Mouse (Mus musculus): Measurements from ENCODE around the gene Cd5.

Gene Cd5

GRCm38 (mm10) chr19:10757526-10757925 is 18.7 kb upstream of the Cd5 start:
- no peak for DNase-seq

- DNase-seq, result no peak
Observed at GRCm38 (mm10) chr19:10757125-10757524, 18.3 kb upstream of the Cd5 start.

GRCm38 (mm10) chr19:10752646-10753045 is 13.8 kb upstream of the Cd5 start:
- DNase-seq, result no peak

- no peak for DNase-seq
Observed at GRCm38 (mm10) chr19:10752106-10752505, 13.3 kb upstream of the Cd5 start.

DNA sequence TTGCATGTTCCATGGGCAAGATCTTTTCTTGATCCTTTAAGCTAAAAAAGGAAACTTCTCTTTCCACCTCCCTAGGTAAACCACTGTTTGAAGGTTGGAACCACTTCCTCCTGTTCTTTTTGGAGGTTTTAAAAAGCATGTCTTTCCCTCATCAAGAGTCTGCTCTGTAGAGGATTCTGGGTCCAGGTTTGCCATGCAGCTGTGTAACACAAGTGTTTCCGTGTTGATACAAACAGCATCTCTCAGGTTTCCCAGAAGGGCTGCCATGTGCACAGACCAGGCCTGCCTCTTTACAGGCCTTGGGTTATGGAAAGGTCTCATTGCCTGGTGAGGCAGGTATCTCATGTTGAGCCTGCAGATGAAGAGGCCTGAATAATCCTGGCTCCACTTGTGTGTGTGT is 12.8 kb upstream of the Cd5 start:
- DNase-seq, result no peak

DNA sequence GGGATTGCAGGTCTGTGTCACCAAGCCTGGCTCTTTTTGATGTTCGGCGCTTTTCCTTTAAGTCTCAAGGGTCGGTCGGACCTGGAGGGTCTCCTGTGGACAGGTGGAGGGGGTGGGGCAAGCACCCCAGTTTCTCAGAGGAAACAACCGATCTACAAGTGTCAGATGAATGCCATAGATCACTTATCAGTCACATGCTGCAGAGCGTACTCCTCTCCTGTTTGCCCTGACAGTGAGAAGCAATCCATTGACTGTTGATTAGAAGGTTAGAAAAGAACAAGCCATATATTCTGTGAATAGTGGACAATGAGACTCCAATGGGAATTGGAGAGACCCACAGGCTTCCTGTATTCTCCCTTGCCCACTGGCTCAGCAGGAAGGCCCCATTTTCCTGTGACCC is 11.4 kb upstream of the Cd5 start:
- DNase-seq, result no peak

DNA sequence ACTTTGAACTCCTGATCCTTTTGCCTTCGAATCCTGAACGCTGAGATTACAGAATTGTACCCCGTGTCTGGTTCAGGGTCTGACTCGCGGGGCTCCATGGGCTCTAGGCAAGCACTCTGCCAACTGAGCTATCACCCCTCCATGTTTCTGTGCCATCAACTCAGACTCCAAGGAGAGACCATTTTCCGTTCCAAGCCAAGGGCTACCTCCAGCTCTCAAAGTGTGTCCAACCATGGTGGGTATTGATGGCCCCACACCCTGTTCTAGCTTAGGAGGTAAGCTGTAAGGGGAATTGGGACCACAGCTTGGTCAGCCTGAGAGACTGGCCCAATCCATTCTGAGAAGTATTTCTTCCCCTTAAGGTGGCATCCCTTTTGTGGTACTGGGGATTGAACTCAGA is 10.5 kb upstream of the Cd5 start:
- DNase-seq, result no peak

DNA sequence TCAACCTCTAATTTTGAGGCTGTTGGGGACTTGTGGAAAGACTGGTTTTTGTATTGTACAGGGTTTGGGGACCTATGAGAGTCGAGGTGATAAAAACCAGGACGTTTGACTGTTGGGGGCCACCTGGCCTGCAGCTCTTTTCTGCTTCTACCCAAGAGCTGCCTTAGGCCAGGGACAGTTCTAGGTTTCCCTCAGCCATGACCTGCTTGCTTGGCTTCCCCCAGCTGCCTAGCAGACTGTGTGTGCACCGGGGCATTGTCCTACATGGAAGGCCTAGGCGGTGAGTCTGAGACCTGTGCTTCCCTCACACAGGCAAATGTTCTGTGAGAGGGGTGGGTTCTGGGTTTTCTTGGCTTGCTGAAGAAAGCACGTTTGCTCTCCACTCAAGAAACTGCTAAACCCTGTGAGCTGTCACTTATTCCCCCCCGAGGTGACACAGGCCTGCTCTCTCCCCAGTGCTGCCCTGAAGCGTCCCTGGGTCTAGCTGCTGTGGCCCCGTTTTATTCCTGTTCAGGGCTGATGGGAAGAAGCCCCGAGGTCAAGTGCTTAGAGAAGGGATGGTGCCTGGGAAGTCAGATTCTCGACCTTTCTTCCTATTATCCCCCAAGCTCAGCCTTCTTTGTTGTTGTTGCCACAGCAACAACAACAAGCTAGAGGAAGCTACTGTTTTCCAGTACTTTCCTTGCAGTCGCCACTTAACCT is 9.8 kb upstream of the Cd5 start:
- DNase-seq, result no peak

DNA sequence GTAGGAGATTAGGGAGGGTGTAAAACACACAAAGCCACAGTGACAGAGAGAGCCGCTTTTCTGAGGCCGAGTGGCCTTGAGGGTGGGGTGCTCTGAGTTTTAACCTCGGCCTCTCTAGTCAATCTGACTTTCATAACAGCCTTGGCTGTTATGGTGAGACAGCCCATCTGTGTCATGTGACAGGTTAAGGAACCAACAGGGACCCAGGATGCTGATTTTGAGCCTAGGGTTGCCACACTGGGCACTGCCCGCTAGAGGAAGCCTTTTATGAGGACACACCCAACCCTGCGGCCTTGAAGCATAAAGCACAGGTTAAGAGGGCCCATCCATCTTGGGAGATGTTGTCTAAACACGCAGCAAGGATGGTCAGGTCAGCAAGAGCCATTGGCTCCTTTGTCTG is 8.9 kb upstream of the Cd5 start:
- no peak for DNase-seq

DNA sequence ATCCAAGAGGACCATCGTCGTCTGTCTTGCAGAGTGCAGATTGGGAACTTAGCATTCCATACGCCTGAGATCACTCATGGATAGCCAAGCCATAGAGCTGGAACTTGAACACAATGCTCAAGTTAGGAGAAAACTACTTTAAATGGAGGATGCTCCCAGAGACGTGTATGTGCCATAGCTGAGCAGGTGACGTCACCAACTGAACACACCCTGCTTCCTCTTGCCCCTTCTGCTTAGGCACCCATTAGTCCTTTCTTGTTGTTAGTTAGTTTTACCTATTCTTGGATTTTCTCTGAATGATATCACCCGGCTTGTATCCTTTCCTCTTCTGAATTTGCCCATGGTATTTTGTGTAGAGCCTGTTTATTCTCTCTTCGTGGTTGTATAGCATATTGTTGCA is 8.4 kb upstream of the Cd5 start:
- DNase-seq, result no peak

GRCm38 (mm10) chr19:10742565-10742964 is 3.8 kb upstream of the Cd5 start:
- DNase-seq, result no peak

DNA sequence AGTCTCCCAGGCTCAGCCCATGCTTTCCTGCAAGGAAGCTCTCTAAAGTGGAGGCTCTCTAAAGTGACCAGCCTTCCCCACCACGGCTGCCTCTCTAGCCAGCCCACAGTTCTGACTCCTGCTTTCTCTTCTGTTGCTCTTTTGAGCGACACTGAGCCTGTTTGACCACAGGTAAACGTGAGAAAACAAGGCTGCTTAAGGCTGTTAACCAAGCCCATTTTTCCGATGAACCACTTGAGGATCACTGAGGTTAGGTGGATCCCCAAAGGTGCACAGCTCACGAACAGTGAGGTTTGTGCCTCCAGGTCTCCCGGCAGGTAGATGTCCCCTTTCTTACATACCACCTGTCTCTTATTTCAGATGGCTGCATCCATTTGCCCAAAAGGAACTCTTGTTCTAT is 3.3 kb upstream of the Cd5 start:
- no peak for DNase-seq

- no peak for DNase-seq
Observed at GRCm38 (mm10) chr19:10740641-10741440, 2.0 kb upstream of the Cd5 start.

DNA sequence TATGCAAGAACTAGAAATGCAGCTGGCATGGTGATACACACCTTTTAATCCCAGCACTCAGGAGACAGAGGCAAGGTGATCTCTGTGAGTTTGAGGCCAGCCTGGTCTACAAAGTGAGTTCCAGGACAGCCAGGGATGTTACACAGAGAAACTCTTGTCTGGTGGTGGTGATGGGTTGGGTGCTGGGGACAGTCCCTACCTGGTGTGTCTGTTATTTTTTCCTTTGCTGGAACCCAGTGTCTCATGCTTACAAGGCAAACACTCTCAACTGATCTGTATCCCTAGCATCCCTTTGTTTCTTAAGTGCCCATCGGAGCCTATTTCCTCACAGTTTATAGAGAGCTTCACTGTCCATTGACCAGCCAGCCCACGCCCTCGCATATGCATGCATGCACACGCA is 1.1 kb upstream of the Cd5 start:
- DNase-seq, result no peak

DNA sequence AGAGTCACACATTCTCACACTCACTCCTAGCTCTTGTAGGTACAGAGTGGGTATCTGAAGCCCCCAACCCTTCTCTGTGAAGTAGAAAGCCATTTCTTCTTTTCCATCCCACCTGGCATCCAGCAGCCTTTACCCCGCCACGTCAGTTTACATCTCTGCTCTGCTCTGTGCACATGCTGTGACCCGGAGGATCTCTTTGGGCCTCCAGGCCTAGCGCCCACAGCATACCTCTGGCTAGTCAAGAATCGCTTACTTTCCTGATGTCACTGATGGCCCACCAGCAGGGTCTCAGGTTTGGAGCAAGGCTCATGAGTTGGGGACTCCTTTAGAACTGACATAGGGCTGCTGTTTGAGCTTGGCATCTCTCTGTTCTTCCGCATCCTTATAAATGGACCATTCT is 764 bp downstream of the Cd5 start:
- DNase-seq, result no peak

GRCm38 (mm10) chr19:10735861-10736260 is 2.9 kb downstream of the Cd5 start:
- no peak for DNase-seq

- no peak for DNase-seq
Observed at GRCm38 (mm10) chr19:10735061-10735460, 3.7 kb downstream of the Cd5 start.

DNA sequence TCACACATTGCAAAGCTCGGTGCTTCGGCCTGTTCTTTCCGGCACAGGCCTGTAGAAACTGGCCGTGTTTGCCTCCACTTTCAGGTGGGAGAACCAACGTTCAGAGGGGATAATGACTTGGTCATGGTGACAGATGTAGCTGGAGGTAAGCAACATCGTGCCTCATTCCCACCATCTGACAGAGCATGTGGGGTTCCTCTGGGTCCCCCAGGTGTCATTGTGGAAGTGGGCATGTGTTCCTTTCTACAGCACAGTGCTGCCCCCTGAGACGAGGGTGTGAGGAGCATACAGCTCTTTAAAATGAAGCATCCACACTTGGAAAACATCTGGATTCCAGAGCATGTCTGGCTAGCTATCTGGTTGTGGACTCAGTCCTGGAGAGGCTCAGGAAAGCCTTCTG is 4.2 kb downstream of the Cd5 start:
- DNase-seq, result no peak

- no peak for DNase-seq
Observed at GRCm38 (mm10) chr19:10733501-10734127, 5.2 kb downstream of the Cd5 start.

DNA sequence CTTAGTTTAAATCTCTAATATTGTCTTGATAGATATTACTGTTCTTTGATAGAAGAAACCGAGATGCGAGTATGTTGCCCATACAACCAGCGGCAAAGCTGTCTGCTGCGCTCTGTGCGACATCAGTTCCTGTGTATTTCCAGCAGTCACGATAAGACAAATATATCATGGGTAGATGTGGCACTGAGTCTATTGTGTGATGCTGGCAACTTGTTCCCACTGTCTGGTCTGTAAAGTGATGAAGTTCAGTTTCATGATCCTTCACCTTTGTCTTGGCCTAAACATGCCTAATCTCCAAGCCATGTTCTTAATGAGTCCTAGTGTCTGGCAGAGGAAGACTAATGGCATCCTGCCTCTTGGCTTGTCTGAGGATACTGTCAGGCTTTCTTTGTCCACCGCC is 6.1 kb downstream of the Cd5 start:
- DNase-seq, result no peak

DNA sequence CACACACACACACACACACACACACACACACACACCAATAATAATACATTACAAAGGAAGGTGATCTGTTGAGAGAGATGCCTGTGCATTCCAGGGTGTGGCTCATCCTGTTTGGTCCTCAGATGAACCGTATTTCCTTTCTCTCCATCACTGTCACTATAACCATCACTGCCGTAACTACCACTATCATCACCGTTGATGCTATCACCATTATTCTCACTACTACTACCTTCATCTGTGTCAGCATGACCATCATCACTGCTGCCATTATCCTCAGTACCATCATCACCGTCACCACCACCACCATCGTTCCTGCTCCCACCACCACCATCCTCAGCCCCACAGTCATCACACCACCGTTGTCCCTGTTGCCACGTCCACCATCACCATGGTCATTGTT is 6.8 kb downstream of the Cd5 start:
- DNase-seq, result no peak

- no peak for DNase-seq
Observed at GRCm38 (mm10) chr19:10730469-10730868, 8.3 kb downstream of the Cd5 start.

DNA sequence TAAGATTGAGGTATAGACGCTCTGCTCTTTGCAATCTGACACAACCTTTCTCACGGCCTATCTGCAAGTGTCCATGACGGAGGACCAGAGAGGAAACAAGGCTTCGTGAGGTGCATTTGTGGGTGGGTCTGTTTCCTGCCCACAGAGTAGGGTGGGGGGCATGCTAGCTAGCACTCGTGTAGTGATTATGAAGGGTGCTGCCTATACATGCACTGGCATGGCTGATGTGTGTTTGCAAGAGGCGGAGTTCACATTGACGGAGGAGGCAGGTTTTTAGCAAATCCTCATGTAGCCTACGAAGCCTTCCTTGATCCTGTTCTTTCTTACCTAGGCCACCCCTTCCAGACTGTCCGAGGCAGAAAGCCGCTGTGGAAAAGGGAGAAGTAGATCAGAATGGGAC is 8.9 kb downstream of the Cd5 start:
- DNase-seq, result no peak

DNA sequence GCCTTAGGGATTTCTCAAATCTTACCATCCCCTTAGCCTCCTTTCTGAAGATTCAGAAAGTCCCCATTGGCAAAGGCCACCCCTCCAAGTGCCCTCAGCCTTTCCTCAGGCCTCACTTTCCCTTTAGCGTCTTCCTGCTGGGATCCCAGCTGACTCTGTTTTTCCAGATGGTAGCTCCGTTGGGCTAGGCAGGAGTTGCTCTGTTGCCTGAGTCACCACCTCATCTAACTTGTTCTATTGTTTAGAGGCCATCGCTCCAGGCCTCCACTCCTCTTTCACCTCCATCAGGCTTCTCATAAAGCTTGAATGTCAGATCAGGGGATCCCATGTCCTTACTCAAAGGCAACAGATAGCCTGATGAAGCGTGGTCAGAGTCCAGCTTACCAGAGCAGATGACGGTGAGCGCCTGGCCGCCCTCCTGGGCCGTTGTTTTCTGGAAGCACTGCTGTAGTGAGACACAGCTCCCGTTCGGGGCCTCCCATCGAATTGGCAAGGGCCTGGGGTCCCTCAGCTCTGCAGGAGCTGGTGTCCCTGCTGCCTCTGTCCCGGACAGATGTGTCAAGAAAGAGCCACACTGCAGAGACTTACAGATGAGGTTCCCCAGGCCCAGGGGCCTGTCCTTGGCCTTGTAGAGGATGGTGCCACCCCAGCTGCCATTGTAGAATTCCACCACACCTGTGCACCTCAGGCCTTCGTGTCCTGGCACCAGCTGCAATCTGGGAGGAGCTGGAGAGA is 14.0 kb downstream of the Cd5 start:
- DNase-seq, result no peak
